Mouse (Mus musculus) heart, postnatal 0 days (tissue): Measurements from ENCODE around the gene 1700113H08Rik. TPM values are rescaled to one million over a fixed set of nuclear protein-coding genes. Genes with fewer than 3 reads are reported as not detected.

Experiments
- ATAC-seq: fragments of 200-750 bp; cut with Nextera tagmentation; 2 replicates; pipeline ENCODE4 v1.8.0; 2017; ENCODE audit warnings: low read depth, moderate number of reproducible peaks, moderate library complexity; ENCODE audit not compliant: insufficient read depth
- DNase-seq: peaks from one replicate; pipeline ENCODE4 v3.0.0-alpha.2; 2016; ENCODE audit warnings: low spot score
- H3K27ac ChIP-seq: fragments of 300-500 bp; sonication (generic); 2 replicates; pipeline ENCODE4 v1.5.1; 2014; ENCODE audit warnings: low read depth, mild to moderate bottlenecking
- H3K27me3 ChIP-seq: fragments of 300-500 bp; sonication (generic); 2 replicates; pipeline ENCODE4 v1.6.1; 2014; ENCODE audit warnings: low read length, mixed read lengths; ENCODE audit not compliant: control insufficient read depth, insufficient read depth
- H3K36me3 ChIP-seq: fragments of 300-500 bp; sonication (generic); replicated peaks from 2 replicates; pipeline ENCODE4 v1.6.1; 2014; ENCODE audit warnings: low read length, mixed read lengths; ENCODE audit not compliant: control insufficient read depth, insufficient read depth
- H3K4me1 ChIP-seq: fragments of 300-500 bp; sonication (generic); 2 replicates; pipeline ENCODE4 v1.6.1; 2014; ENCODE audit warnings: antibody characterized with exemption; ENCODE audit not compliant: control insufficient read depth, insufficient read depth
- H3K4me2 ChIP-seq: fragments of 300-500 bp; sonication (generic); 2 replicates; pipeline ENCODE4 v1.6.1; 2014; ENCODE audit warnings: low read depth, mild to moderate bottlenecking, low read length, moderate library complexity
- H3K4me3 ChIP-seq: fragments of 300-500 bp; sonication (generic); 2 replicates; pipeline ENCODE4 v1.5.1; 2014; ENCODE audit warnings: low read depth, low read length
- H3K9ac ChIP-seq: fragments of 300-500 bp; sonication (generic); replicated peaks from 2 replicates; pipeline ENCODE4 v1.6.1; 2014; ENCODE audit warnings: low read depth, low read length, mixed read lengths
- H3K9me3 ChIP-seq: fragments of 300-500 bp; sonication (generic); replicated peaks from 2 replicates; pipeline ENCODE4 v1.6.1; 2016; ENCODE audit warnings: low read length; ENCODE audit not compliant: control insufficient read depth
- CTCF ChIP-seq: IDR thresholded peaks from 2 replicates; pipeline ENCODE4 v1.5.1; 2016; ENCODE audit warnings: antibody characterized with exemption, control low read depth, low read depth
- EP300 ChIP-seq: IDR thresholded peaks from 2 replicates; pipeline ENCODE4 v1.6.1; 2016; ENCODE audit warnings: antibody characterized with exemption, low read depth
- WGBS: fragments of 180-500 bp; shearing (Covaris S2); extraction: QIAGEN DNeasy Blood & Tissue Kit; methylation state at CpG from one replicate; pipeline ENCODE4 v1.1.7; 2014; 5-methylcytosine and 5-hydroxymethylcytosine counted together
- polyA plus RNA-seq: library from polyadenylated mRNA; unstranded; fragments of >200 nt; fragmentation: Nextera tagmentation; extraction: Ambion mirVana; gene quantifications from 2 replicates; pipeline ENCODE4 v1.2.1, GENCODE M21; 2015
- total RNA-seq: library from RNA; depleted of rRNA; stranded (reverse); fragments of >200 nt; gene quantifications from 2 replicates; pipeline ENCODE4 v1.2.3, GENCODE M21; 2014; ENCODE audit warnings: low replicate concordance

1700113H08Rik gene
- total and polyA plus RNA-seq, 2 experiments from 2014 or later = 0.49 TPM; not detected in 1

DNA sequence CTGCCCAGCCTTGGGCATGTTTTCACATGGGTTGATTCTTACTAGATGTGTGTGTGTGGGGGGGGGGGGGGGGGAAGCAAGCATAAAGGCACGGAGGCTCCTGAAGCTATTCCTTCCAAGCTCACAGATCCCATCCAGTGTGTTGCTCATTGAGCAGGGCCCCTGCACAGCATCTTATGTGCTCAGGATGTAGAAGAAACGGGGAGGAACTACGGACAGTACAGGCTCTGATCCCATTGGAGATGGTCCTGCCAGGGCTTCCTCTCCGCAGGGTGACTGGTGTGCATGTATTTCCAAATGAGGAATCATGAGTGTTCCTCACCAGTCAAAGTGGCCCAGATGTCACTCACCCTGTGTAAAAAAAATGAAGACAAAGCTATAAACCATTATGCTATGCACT lies 42.8 kb downstream of the 1700113H08Rik start:
- no peaks in the 10 kb centered on the region for H3K4me1 ChIP-seq
- WGBS = 84% methylated on average over 3 of the region's 4 CpGs
- DNase-seq = no peak
- no peak overlapping the region for H3K9ac ChIP-seq
- H3K27ac ChIP-seq = no peak overlapping the region
- no peak for TF ChIP-seq CTCF
- no peak for TF ChIP-seq EP300
- no peaks in the 10 kb centered on the region for H3K27me3 ChIP-seq
- no peak overlapping the region for H3K4me3 ChIP-seq
- H3K4me2 ChIP-seq = no peak overlapping the region
- ATAC-seq = no peak
- H3K9me3 ChIP-seq = no peaks in the 10 kb centered on the region
- no peaks in the 10 kb centered on the region for H3K36me3 ChIP-seq

DNA sequence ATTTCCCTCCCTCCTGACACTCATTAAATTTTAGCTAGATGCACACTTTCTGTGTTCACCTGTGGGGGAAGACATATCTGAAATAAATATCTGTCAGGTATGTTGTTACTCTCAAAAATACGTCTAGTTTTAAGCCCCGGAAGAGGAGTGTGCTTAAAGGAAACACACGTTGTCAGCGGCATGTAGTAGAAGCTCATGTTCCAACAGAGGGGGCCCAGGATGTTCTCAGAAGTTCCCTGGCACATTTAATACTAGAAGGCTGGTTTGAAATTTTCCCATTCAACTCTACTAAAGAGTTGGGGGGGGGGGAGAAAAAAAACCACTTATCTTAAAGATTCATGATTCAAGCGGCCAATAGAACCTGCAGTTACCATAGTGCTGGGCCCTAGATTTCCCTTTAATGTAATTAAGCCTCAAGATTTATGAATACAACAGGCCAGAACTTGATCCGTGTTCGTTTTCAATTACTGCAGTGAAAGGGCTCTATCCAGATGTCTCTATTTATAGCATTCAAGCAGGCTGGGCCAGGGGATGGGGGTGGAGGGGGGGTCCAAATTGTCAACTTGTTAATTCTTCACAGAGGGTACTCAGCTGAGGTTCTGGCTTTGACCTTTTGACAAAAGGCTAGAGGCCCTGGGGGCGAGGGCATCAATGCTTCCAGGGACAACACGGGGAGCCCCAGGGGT lies 43.6 kb downstream of the 1700113H08Rik start:
- Histone ChIP-seq H3K9me3 (no peaks in the 10 kb centered on the region), H3K36me3 (no peaks in the 10 kb centered on the region), H3K4me1 (no peaks in the 10 kb centered on the region), H3K4me3 (no peak overlapping the region), H3K27me3 (no peaks in the 10 kb centered on the region), H3K27ac (no peak overlapping the region), H3K9ac (no peak overlapping the region), H3K4me2 (no peak overlapping the region)
- WGBS = 53% methylated on average over 9 of the region's 9 CpGs
- DNase-seq (no peak), ATAC-seq (no peak)
- no peak for TF ChIP-seq EP300
- TF ChIP-seq CTCF = no peak

DNA sequence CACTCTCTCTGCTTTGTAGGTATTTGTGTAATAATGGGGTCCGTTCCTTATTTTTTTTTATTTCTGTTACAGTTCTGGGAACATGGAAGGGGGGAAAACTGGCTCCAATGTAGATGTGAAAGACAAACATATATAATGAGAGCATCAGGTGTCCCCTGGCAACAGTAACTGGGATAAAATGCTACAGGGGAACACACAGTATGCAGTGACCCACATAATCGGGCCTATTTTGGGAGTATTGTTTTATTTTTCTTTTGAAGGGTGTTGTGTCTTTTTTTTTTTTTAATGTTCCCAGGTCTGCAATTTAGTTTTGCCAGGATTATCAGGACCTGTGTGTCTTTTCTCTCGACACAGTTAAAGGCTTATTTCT lies 44.1 kb downstream of the 1700113H08Rik start:
- no peaks in the 10 kb centered on the region for H3K9me3 ChIP-seq
- H3K4me2 ChIP-seq = no peak overlapping the region
- no peaks in the 10 kb centered on the region for H3K36me3 ChIP-seq
- DNase-seq (no peak), ATAC-seq (no peak)
- H3K9ac ChIP-seq = no peak overlapping the region
- H3K4me1 ChIP-seq = no peaks in the 10 kb centered on the region
- H3K4me3 ChIP-seq = no peak overlapping the region
- no peaks in the 10 kb centered on the region for H3K27me3 ChIP-seq
- TF ChIP-seq CTCF = no peak
- no peak for TF ChIP-seq EP300
- WGBS = 63% methylated on average over 3 of the region's 3 CpGs
- H3K27ac ChIP-seq = no peak overlapping the region

DNA sequence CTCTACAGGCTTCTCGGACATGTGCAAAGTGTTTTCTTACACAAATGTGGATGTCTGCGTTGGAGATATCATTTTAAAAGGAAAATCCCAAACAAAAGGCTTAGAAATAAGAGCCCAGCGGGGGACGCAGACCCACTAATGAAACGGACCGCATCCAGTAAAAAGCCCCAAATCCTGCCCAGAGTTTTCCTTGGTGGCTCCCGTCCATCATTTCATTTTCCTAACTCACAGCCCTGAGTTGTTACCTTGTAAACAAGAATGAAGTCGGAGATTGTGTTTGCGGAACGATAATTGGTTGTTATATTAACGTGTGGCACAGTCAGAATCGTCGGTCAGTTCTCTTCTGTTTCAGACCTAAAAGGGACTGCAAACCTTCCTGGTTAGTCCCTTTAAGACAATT lies 44.6 kb downstream of the 1700113H08Rik start:
- H3K4me2 ChIP-seq = no peak overlapping the region
- no peak overlapping the region for H3K9ac ChIP-seq
- H3K9me3 ChIP-seq = no peaks in the 10 kb centered on the region
- no peaks in the 10 kb centered on the region for H3K36me3 ChIP-seq
- H3K27ac ChIP-seq = no peak overlapping the region
- TF ChIP-seq EP300 = no peak
- no peak for TF ChIP-seq CTCF
- no peaks in the 10 kb centered on the region for H3K4me1 ChIP-seq
- ATAC-seq = no peak
- 89% methylated on average over 13 of the region's 13 CpGs for WGBS
- no peak for DNase-seq
- H3K4me3 ChIP-seq = no peak overlapping the region
- H3K27me3 ChIP-seq = no peaks in the 10 kb centered on the region

DNA sequence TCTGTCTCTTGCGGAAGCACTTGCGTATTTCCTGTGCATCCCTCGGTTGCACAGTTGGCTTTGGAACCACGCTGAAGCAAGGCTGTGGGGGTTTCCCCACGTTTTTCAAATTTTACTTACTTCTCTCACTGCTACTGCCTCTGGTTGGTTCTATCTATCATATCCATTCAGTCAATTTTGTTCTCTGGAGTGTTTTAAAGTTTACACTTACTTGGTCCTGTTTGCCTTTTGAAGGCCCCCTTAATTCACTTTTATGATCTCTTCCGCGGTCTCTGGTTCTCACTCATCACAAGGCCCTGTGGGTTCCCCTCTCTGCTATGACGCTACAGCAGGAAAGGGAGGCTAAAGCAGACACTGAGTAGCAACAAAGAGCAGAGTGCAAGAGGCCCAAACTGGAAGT lies 45.4 kb downstream of the 1700113H08Rik start:
- DNase-seq (no peak), ATAC-seq (no peak)
- no peak overlapping the region for H3K4me2 ChIP-seq
- 79% methylated on average over 8 of the region's 8 CpGs for WGBS
- H3K36me3 ChIP-seq = no peaks in the 10 kb centered on the region
- no peak overlapping the region for H3K4me3 ChIP-seq
- no peaks in the 10 kb centered on the region for H3K9me3 ChIP-seq
- H3K27ac ChIP-seq = no peak overlapping the region
- H3K9ac ChIP-seq = no peak overlapping the region
- TF ChIP-seq CTCF = no peak
- no peak for TF ChIP-seq EP300
- no peaks in the 10 kb centered on the region for H3K27me3 ChIP-seq
- H3K4me1 ChIP-seq = no peaks in the 10 kb centered on the region
